Mouse (Mus musculus) megakaryocyte, embryonic 14.5 days (primary cell): ENCODE results near the gene Mboat7.

Source experiments
- FLI1 ChIP-seq: IDR thresholded peaks from 2 replicates; pipeline ENCODE4 v1.6.1; 2012; ENCODE audit warnings: low read length, inconsistent platforms, mixed read lengths
- GATA1 ChIP-seq: IDR thresholded peaks from 3 replicates; pipeline ENCODE4 v1.6.1; 2012; ENCODE audit warnings: mixed read lengths, low read length, inconsistent platforms, borderline replicate concordance

DNA sequence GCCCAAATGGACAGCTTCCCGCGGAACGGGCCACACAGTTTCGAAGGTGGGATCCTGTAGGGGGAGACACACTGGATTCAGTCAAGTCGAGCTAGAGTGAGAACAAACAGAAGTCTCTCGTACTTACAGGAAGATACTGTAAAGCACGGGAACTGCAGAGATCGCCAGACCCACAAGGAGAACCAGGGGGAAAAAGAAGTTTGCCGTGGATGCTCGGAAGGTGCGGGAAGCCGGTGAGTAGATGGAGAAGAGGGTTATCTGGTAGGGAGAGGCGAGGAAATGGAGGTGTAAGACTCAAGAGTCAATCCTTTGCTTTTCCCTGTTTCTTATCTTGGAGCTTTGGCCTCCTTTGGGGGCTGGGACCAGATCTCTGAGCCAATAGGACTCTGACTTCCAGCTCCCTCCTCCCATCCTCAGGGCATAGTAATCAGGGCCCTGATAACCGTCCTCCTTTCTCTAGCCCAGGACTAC is 26.4 kb downstream of the Mboat7 start:
- TF ChIP-seq GATA1 (no peak), FLI1 (no peak)
